Comparison of ENCODE assay signal across 11 mouse cellular contexts in genomic region chr6:53218871-53219286, GRCm38 (mm10).
DNase-seq lines count a peak whose midpoint lies in the region; ATAC-seq and TF ChIP-seq lines count a peak whose summit lies in the region.
"Had no signal": no experiment of that assay in that cellular context is flagged by ENCODE, and none has a peak within 500 bp of the region (broad histone marks: within the 10 kb centered on the region; RNA-seq: fewer than 3 reads in every experiment).

No protein-coding gene starts in this region.

- TF ChIP-seq POLR2A in heart, adult 2 months (IDR thresholded peaks at IDR 0.05; ENCODE audit: insufficient read depth, low read depth, low read length) = no peak

- H3K79me2 ChIP-seq in heart, adult 2 months (replicated peaks; ENCODE audit: control insufficient read depth, insufficient read depth, low read length) = no peaks in the 10 kb centered on the region

- H3K9me3 ChIP-seq in heart, embryonic 11.5 days (replicated peaks; ENCODE audit: control insufficient read depth, low read length) = no peaks in the 10 kb centered on the region
- H3K9me3 ChIP-seq in embryonic facial prominence, embryonic 11.5 days (replicated peaks; ENCODE audit: control insufficient read depth, low read length) = no peaks in the 10 kb centered on the region
- no peaks in the 10 kb centered on the region for H3K9me3 ChIP-seq in liver, embryonic 12.5 days (replicated peaks)
- H3K9me3 ChIP-seq: forebrain, embryonic 13.5 days; intestine, embryonic 15.5 days; megakaryocyte, embryonic 14.5 days had no signal

- WGBS in heart, adult 2 months = 83% methylated on average over 10 of the region's 10 CpGs
- WGBS in heart, embryonic 11.5 days (ENCODE audit: insufficient replicate concordance) = 76% methylated on average over 10 of the region's 10 CpGs
- WGBS in embryonic facial prominence, embryonic 11.5 days = 39% methylated on average over 10 of the region's 10 CpGs
- 68% methylated on average over 10 of the region's 10 CpGs for WGBS in liver, embryonic 12.5 days (ENCODE audit: insufficient replicate concordance)

- no peaks in the 10 kb centered on the region for H3K4me1 ChIP-seq in heart, adult 2 months (ENCODE audit: control insufficient read depth, insufficient read depth, low read length)
- no peaks in the 10 kb centered on the region for H3K4me1 ChIP-seq in heart, embryonic 11.5 days (ENCODE audit: control insufficient read depth, insufficient read depth, low read length)
- H3K4me1 ChIP-seq in embryonic facial prominence, embryonic 11.5 days (ENCODE audit: control insufficient read depth, insufficient read depth, low read length) = no peaks in the 10 kb centered on the region
- H3K4me1 ChIP-seq in liver, embryonic 12.5 days = no peaks in the 10 kb centered on the region
- H3K4me1 ChIP-seq: intestine, embryonic 15.5 days had no signal

- no peak overlapping the region for H3K4me2 ChIP-seq in heart, embryonic 11.5 days
- H3K4me2 ChIP-seq in embryonic facial prominence, embryonic 11.5 days (ENCODE audit: low read depth, low read length) = no peak overlapping the region
- H3K4me2 ChIP-seq in liver, embryonic 12.5 days = no peak overlapping the region
- H3K4me2 ChIP-seq: forebrain, embryonic 13.5 days; intestine, embryonic 15.5 days had no signal

- peak; percentile 36 to 63 for DNase-seq in heart, adult 2 months
- DNase-seq in embryonic facial prominence, embryonic 11.5 days (ENCODE audit: low spot score) = peak; percentile 59
- peak; percentile 55 to 60 for DNase-seq in heart, postnatal 10 days
- peak; percentile 26 for DNase-seq in lung, postnatal 10 days
- DNase-seq in thymus, postnatal 25 days = no peak
- DNase-seq in frontal cortex, postnatal 10 days (ENCODE audit: low spot score in 2 of 2) = no peak

- no peak overlapping the region for H3K4me3 ChIP-seq in heart, adult 2 months
- no peak overlapping the region for H3K4me3 ChIP-seq in heart, embryonic 11.5 days (ENCODE audit: low read depth, low read length)
- no peak overlapping the region for H3K4me3 ChIP-seq in embryonic facial prominence, embryonic 11.5 days (ENCODE audit: low read depth, low read length)
- no peak overlapping the region for H3K4me3 ChIP-seq in liver, embryonic 12.5 days
- H3K4me3 ChIP-seq: forebrain, embryonic 13.5 days; intestine, embryonic 15.5 days; megakaryocyte, embryonic 14.5 days had no signal

- TF ChIP-seq EP300 in heart, adult 2 months (IDR thresholded peaks at IDR 0.05; ENCODE audit: insufficient read depth, low read depth, low read length) = no peak

- no peaks in the 10 kb centered on the region for H3K36me3 ChIP-seq in heart, adult 2 months (ENCODE audit: control insufficient read depth, insufficient read depth, low read length)
- H3K36me3 ChIP-seq in heart, embryonic 11.5 days (ENCODE audit: control insufficient read depth, insufficient read depth, low read length) = no peaks in the 10 kb centered on the region
- H3K36me3 ChIP-seq in embryonic facial prominence, embryonic 11.5 days (replicated peaks; ENCODE audit: control insufficient read depth, insufficient read depth, low read depth, low read length) = no peaks in the 10 kb centered on the region
- no peaks in the 10 kb centered on the region for H3K36me3 ChIP-seq in liver, embryonic 12.5 days
- H3K36me3 ChIP-seq: intestine, embryonic 15.5 days had no signal

- no peak for ATAC-seq in heart, embryonic 11.5 days (replicated peaks; ENCODE audit: insufficient number of reproducible peaks, low FRiP score, low TSS enrichment)
- ATAC-seq in embryonic facial prominence, embryonic 11.5 days (replicated peaks; ENCODE audit: insufficient number of reproducible peaks, low FRiP score, low TSS enrichment, low read depth) = peak; percentile 80; the same call in 1 of the 2 replicates
- ATAC-seq in liver, embryonic 12.5 days = no peak
- ATAC-seq: forebrain, embryonic 13.5 days; intestine, embryonic 15.5 days had no signal

- intact Hi-C loops in heart, adult 2 months (cut with DNase I) = no loop called here
- intact Hi-C loops in heart, postnatal 10 days (cut with DNase I) = no loop called here

- H3K27ac ChIP-seq in heart, adult 2 months = no peak overlapping the region
- H3K27ac ChIP-seq in heart, embryonic 11.5 days (ENCODE audit: low read depth, low read length) = no peak overlapping the region
- no peak overlapping the region for H3K27ac ChIP-seq in embryonic facial prominence, embryonic 11.5 days (replicated peaks; ENCODE audit: low read depth, low read length)
- H3K27ac ChIP-seq in liver, embryonic 12.5 days = no peak overlapping the region
- H3K27ac ChIP-seq: forebrain, embryonic 13.5 days; intestine, embryonic 15.5 days had no signal

- TF ChIP-seq CTCF in heart, adult 2 months (IDR thresholded peaks at IDR 0.05) = no peak

- H3K27me3 ChIP-seq in heart, adult 2 months (ENCODE audit: control insufficient read depth, insufficient read depth, low read length) = no peaks in the 10 kb centered on the region
- H3K27me3 ChIP-seq in heart, embryonic 11.5 days (ENCODE audit: control insufficient read depth, insufficient read depth, low read length) = no peaks in the 10 kb centered on the region
- no peaks in the 10 kb centered on the region for H3K27me3 ChIP-seq in embryonic facial prominence, embryonic 11.5 days (ENCODE audit: control insufficient read depth, insufficient read depth, low read length)
- H3K27me3 ChIP-seq in liver, embryonic 12.5 days (replicated peaks) = no peaks in the 10 kb centered on the region
- H3K27me3 ChIP-seq: intestine, embryonic 15.5 days had no signal

- no peak overlapping the region for H3K9ac ChIP-seq in heart, adult 2 months (ENCODE audit: low read depth, low read length)
- no peak overlapping the region for H3K9ac ChIP-seq in heart, embryonic 11.5 days (ENCODE audit: low read depth, low read length)
- H3K9ac ChIP-seq in embryonic facial prominence, embryonic 11.5 days (replicated peaks; ENCODE audit: low read length) = no peak overlapping the region
- H3K9ac ChIP-seq in liver, embryonic 12.5 days = no peak overlapping the region
- H3K9ac ChIP-seq: forebrain, embryonic 13.5 days; intestine, embryonic 15.5 days had no signal

Comparison
In these comparisons a context has a peak if more than half of its experiments do, and no peak if none do; other contexts are left out.
1. DNase-seq: peak in heart, adult 2 months (2 of 2), embryonic facial prominence, embryonic 11.5 days (single experiment), heart, postnatal 10 days (2 of 2) and lung, postnatal 10 days (single experiment); none in thymus, postnatal 25 days (single experiment) and frontal cortex, postnatal 10 days (0 of 2).